Mouse (Mus musculus): ENCODE measurements at regions not wholly inside any gene's neighbourhood (a gene's known extent, or its start where the extent isn't known, plus 50 kb on each side); places are given as distances from the start of the nearest gene placed in this dataset.

- TF ChIP-seq POLR2A (IDR thresholded peaks at IDR 0.05; ENCODE audit: control insufficient read depth, extremely low read depth, insufficient read depth, low read length, poor library complexity) (no peak), CTCF (IDR thresholded peaks at IDR 0.05; ENCODE audit: borderline replicate concordance, control insufficient read depth, extremely low read depth, insufficient read depth, low read length, poor library complexity) (no peak)
Measured at GRCm38 (mm10) chr3:69664277-69664676, 57.5 kb upstream of the Nmd3 start.
